Mouse (Mus musculus): ENCODE data around the gene Usp2. TPM values are rescaled to one million over a fixed set of nuclear protein-coding genes. Genes with fewer than 3 reads are reported as not detected.
A peak's percentile ranks its signal among the peaks of the same experiment; 100 is the strongest.

Usp2 gene
- total RNA-seq, 2 experiments from 2014 or later, result 72.6 to 79.0 TPM

- peak; percentile 6 for DNase-seq
Observed at GRCm38 (mm10) chr9:44075996-44076763, 9.4 kb downstream of the Usp2 start.

GRCm38 (mm10) chr9:44076764-44077120 is 9.9 kb downstream of the Usp2 start:
- DNase-seq, result peak; percentile 76

GRCm38 (mm10) chr9:44077266-44077910 is 10.6 kb downstream of the Usp2 start:
- DNase-seq, result no peak

GRCm38 (mm10) chr9:44078136-44078797 is 11.4 kb downstream of the Usp2 start:
- DNase-seq, result no peak

GRCm38 (mm10) chr9:44078955-44079756 is 12.3 kb downstream of the Usp2 start:
- DNase-seq, result peak; percentile 90

- no peak for DNase-seq
Observed at GRCm38 (mm10) chr9:44079997-44080780, 13.4 kb downstream of the Usp2 start.

GRCm38 (mm10) chr9:44080953-44081352 is 14.1 kb downstream of the Usp2 start:
- peak; percentile 68 for DNase-seq

- DNase-seq, result no peak
Observed at GRCm38 (mm10) chr9:44081581-44081980, 14.8 kb downstream of the Usp2 start.

- DNase-seq, result no peak
Observed at GRCm38 (mm10) chr9:44082266-44082665, 15.4 kb downstream of the Usp2 start.

GRCm38 (mm10) chr9:44083392-44084121 is 16.7 kb downstream of the Usp2 start:
- no peak for DNase-seq

GRCm38 (mm10) chr9:44084236-44084635 is 17.4 kb downstream of the Usp2 start:
- DNase-seq, result no peak

- peak; percentile 96 for DNase-seq
Observed at GRCm38 (mm10) chr9:44084659-44085229, 17.9 kb downstream of the Usp2 start.

- DNase-seq, result no peak
Observed at GRCm38 (mm10) chr9:44085276-44085675, 18.5 kb downstream of the Usp2 start.

GRCm38 (mm10) chr9:44085741-44086665 is 19.2 kb downstream of the Usp2 start:
- peak; percentile 72 for DNase-seq

- DNase-seq, result no peak
Observed at GRCm38 (mm10) chr9:44086960-44087359, 20.1 kb downstream of the Usp2 start.

GRCm38 (mm10) chr9:44087761-44088455 is 21.1 kb downstream of the Usp2 start:
- DNase-seq, result peak; percentile 71

- DNase-seq, result no peak
Observed at GRCm38 (mm10) chr9:44088877-44089608, 22.2 kb downstream of the Usp2 start.

Measured in heart, postnatal 4 days (tissue).